Comparison of ENCODE assay signal across 8 mouse cellular contexts in genomic region chr12:25094621-25095521, GRCm38 (mm10). TPM values are rescaled to one million over a fixed set of nuclear protein-coding genes. Genes with fewer than 3 reads are reported as not detected.
DNase-seq lines count a peak whose midpoint lies in the region; ATAC-seq and TF ChIP-seq lines count a peak whose summit lies in the region.

No protein-coding gene starts in this region.

- peak overlapping the region; percentile 87 for H3K9ac ChIP-seq in heart, embryonic 14.5 days (ENCODE audit: low read length)
- peak overlapping the region; percentile 79 for H3K9ac ChIP-seq in midbrain, embryonic 12.5 days (replicated peaks)

- H3K27me3 ChIP-seq in erythroblast, embryonic 14.5 days (ENCODE audit: control insufficient read depth) = peaks cover 80% of the 10 kb centered on the region
- no peaks in the 10 kb centered on the region for H3K27me3 ChIP-seq in C2C12 (ENCODE audit: control insufficient read depth, insufficient read depth, insufficient read length)
- no peaks in the 10 kb centered on the region for H3K27me3 ChIP-seq in heart, embryonic 14.5 days (ENCODE audit: control insufficient read depth, insufficient read depth, low read length)
- H3K27me3 ChIP-seq in midbrain, embryonic 12.5 days = peaks cover 6% of the 10 kb centered on the region; the same call in 1 of the 2 replicates

- DNase-seq in embryo, embryonic 10 days (ENCODE audit: low spot score) = peak; percentile 55
- DNase-seq in kidney, postnatal 10 days = peak; percentile 54
- peak; percentile 26 for DNase-seq in urinary bladder, postnatal 25 days (ENCODE audit: low spot score)

- H3K36me3 ChIP-seq in erythroblast, embryonic 14.5 days (ENCODE audit: control insufficient read depth) = no peaks in the 10 kb centered on the region
- peaks cover 18% of the 10 kb centered on the region for H3K36me3 ChIP-seq in C2C12 (ENCODE audit: control insufficient read depth, insufficient read depth)
- H3K36me3 ChIP-seq in heart, embryonic 14.5 days (ENCODE audit: control insufficient read depth, insufficient read depth, low read length) = peaks cover 6% of the 10 kb centered on the region; the same call in 1 of the 2 replicates
- no peaks in the 10 kb centered on the region for H3K36me3 ChIP-seq in midbrain, embryonic 12.5 days

- peak overlapping the region; percentile 58 for H3K4me3 ChIP-seq in erythroblast, embryonic 14.5 days (replicated peaks)
- H3K4me3 ChIP-seq in C2C12 (ENCODE audit: insufficient read depth, poor library complexity, severe bottlenecking) = peak overlapping the region; percentile 80
- H3K4me3 ChIP-seq in heart, embryonic 14.5 days (ENCODE audit: control insufficient read depth in 1 of 2, insufficient read depth in 1 of 2, low read depth in 1 of 2, low read length in 2 of 2) = peak overlapping the region; percentile 69 to 81
- H3K4me3 ChIP-seq in midbrain, embryonic 12.5 days = peak overlapping the region; percentile 79

- peaks cover 31% of the 10 kb centered on the region for H3K79me2 ChIP-seq in C2C12 (ENCODE audit: control insufficient read depth, insufficient read depth)

- under 1% methylated on average over 22 of the region's 22 CpGs for WGBS in heart, embryonic 14.5 days
- under 1% methylated on average over 22 of the region's 22 CpGs for WGBS in midbrain, embryonic 12.5 days

- no peak for TF ChIP-seq CTCF in C2C12 (IDR thresholded peaks at IDR 0.05; ENCODE audit: control insufficient read depth, insufficient read depth, insufficient read length)

- no peak for ATAC-seq in erythroblast, adult 5-6 weeks (replicated peaks; ENCODE audit: low FRiP score, poor library complexity, severe bottlenecking)
- no peak for ATAC-seq in heart, embryonic 14.5 days (ENCODE audit: insufficient number of reproducible peaks, insufficient read depth, low FRiP score, low read depth)
- ATAC-seq in midbrain, embryonic 12.5 days (ENCODE audit: low FRiP score, low read depth) = no peak

- peaks cover 23% of the 10 kb centered on the region for H3K79me3 ChIP-seq in C2C12 (ENCODE audit: low read depth)

- peak overlapping the region; percentile 55 to 76 for H3K27ac ChIP-seq in heart, embryonic 14.5 days (replicated peaks in 1 of 2; ENCODE audit: control insufficient read depth in 1 of 2, insufficient read depth in 1 of 2, low read depth in 2 of 2, low read length in 2 of 2)
- peak overlapping the region; percentile 78 for H3K27ac ChIP-seq in midbrain, embryonic 12.5 days (replicated peaks)

- no peaks in the 10 kb centered on the region; the same call in 1 of the 2 replicates for H3K9me3 ChIP-seq in erythroblast, embryonic 14.5 days (ENCODE audit: control insufficient read depth, low read length)
- H3K9me3 ChIP-seq in heart, embryonic 14.5 days (ENCODE audit: control insufficient read depth, low read length) = no peaks in the 10 kb centered on the region
- no peaks in the 10 kb centered on the region for H3K9me3 ChIP-seq in midbrain, embryonic 12.5 days

- H3ac ChIP-seq in C2C12 (ENCODE audit: control insufficient read depth, insufficient read length, low read depth) = peak overlapping the region; percentile 82

- H3K4me2 ChIP-seq in heart, embryonic 14.5 days (ENCODE audit: low read length) = peak overlapping the region; percentile 94
- H3K4me2 ChIP-seq in midbrain, embryonic 12.5 days (replicated peaks) = peak overlapping the region; percentile 94

- H3K4me1 ChIP-seq in erythroblast, embryonic 14.5 days (ENCODE audit: control insufficient read depth) = peaks cover 7% of the 10 kb centered on the region
- peaks cover 18 to 28% of the 10 kb centered on the region in 2 experiments for H3K4me1 ChIP-seq in heart, embryonic 14.5 days (ENCODE audit: control insufficient read depth in 2 of 2, insufficient read depth in 2 of 2, low read length in 2 of 2)
- peaks cover 50% of the 10 kb centered on the region for H3K4me1 ChIP-seq in midbrain, embryonic 12.5 days

TF ChIP-seq in C2C12, 6 proteins besides CTCF, POLR2A, EP300 and RAD21:
- TF ChIP-seq MYOG (IDR thresholded peaks at IDR 0.05; ENCODE audit: control insufficient read depth, extremely low read depth, insufficient read length) (no peak), CEBPB (IDR thresholded peaks at IDR 0.05; ENCODE audit: low read depth) (no peak), USF1 (IDR thresholded peaks at IDR 0.05; ENCODE audit: low read depth) (no peak), MYOD1 (IDR thresholded peaks at IDR 0.05; ENCODE audit: control insufficient read depth, insufficient read length, low read depth) (no peak), MAX (IDR thresholded peaks at IDR 0.05) (no peak), FOSL1 (IDR thresholded peaks at IDR 0.05; ENCODE audit: insufficient read depth, low read length, poor library complexity, severe bottlenecking) (no peak)

RNA-seq across cellular contexts. Expression of gene Id2, which starts 2.1 kb away (rescaled TPM):
- polyA plus RNA-seq in erythroblast, embryonic 14.5 days (2012) = 0.06 TPM in 1 of 2 replicates, not detected in the other
- total RNA-seq in erythroblast, adult 5-6 weeks (2015; ENCODE audit: low replicate concordance) = 49.2 and 51.4 TPM in 2 replicates
- total RNA-seq in erythroblast, adult 5-6 weeks (2017; ENCODE audit: low replicate concordance) = 22.7 and 30.4 TPM in 2 replicates
- 68.1 TPM for polyA plus RNA-seq in C2C12 (2012; fragmentation: generic; extraction: Trizol)
- polyA plus RNA-seq in heart, embryonic 14.5 days (2014; fragmentation: Nextera tagmentation; extraction: Ambion mirVana) = 250 and 295 TPM in 2 replicates
- polyA plus RNA-seq in midbrain, embryonic 12.5 days (2016; fragmentation: Nextera tagmentation; extraction: Ambion mirVana) = 249 and 276 TPM in 2 replicates

Comparison
In these comparisons a context has a peak if more than half of its experiments do, and no peak if none do; other contexts are left out.
1. RNA of gene Id2, which starts 2.1 kb away (polyA plus RNA-seq): 250 to 295 TPM in heart, embryonic 14.5 days, 249 to 276 TPM in midbrain, embryonic 12.5 days and 68.1 TPM in C2C12 (single experiment); 0.06 TPM in erythroblast, embryonic 14.5 days; every median in the first group is over 10 times any median in the second.
2. Peak in every context shown above with its lines, with median percentiles within 50 percentile points of each other: H3K4me3 ChIP-seq and DNase-seq.